Mouse (Mus musculus): ENCODE results near the gene Rapgef4. TPM values are rescaled to one million over a fixed set of nuclear protein-coding genes. Genes with fewer than 3 reads are reported as not detected.
A peak's percentile ranks its signal among the peaks of the same experiment; 100 is the strongest.

Rapgef4 gene
- total and polyA plus RNA-seq, 3 experiments = 15.3 to 38.9 (median 25.4) TPM

DNA sequence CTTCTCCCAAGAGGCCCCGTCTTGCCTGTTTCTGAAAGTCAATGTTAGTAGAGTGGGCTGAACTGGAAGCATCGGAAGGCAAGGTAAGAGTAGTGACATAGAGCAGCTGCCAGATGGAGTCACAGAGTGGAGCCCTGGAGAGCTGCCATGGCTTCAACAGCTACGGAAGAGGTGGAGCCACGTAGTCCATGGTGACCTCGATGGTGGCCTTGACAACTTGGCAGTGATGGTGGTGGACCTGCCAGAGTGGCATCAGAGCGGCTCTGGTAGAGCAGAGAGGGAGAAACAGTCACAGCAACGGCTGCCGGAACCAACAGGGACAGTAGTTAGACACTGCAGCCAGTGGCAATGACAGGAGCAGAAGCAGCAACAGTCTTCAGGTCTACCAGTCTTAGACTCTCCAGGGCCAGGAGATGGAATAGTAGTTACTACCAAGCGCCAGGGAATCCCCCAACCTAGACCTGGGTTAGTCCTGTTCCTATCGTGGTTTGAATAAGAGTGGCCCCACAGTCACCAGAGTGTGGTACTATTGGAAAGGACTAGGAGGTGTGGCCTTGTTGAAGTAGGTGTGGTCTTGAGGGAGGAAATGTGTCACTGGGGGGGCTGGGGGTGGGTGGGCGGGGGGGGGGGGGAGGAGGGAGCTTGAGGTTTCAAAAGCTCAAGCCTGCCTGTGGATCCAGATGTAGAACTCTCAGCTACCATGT, 6.7 kb upstream of the Rapgef4 start:
- 52% methylated on average over 11 of the region's 11 CpGs for WGBS
- DNase-seq = peak; percentile 25 to 47
- no peaks in the 10 kb centered on the region for H3K36me3 ChIP-seq (ENCODE audit: control insufficient read depth, insufficient read depth, low read length)
- no peak overlapping the region for H3K9ac ChIP-seq (ENCODE audit: low read depth, low read length)
- intact Hi-C loops (cut with DNase I) = no loop called here
- TF ChIP-seq EP300 (IDR thresholded peaks at IDR 0.05; ENCODE audit: insufficient read depth, low read depth, low read length) = no peak
- no peak for TF ChIP-seq CTCF (IDR thresholded peaks at IDR 0.05)
- TF ChIP-seq POLR2A (IDR thresholded peaks at IDR 0.05; ENCODE audit: insufficient read depth, low read depth, low read length) = no peak
- H3K79me2 ChIP-seq (replicated peaks; ENCODE audit: control insufficient read depth, insufficient read depth, low read length) = no peaks in the 10 kb centered on the region
- H3K4me1 ChIP-seq (ENCODE audit: control insufficient read depth, insufficient read depth, low read length) = no peaks in the 10 kb centered on the region
- no peaks in the 10 kb centered on the region for H3K27me3 ChIP-seq (ENCODE audit: control insufficient read depth, insufficient read depth, low read length)
- no peak overlapping the region for H3K4me3 ChIP-seq
- H3K27ac ChIP-seq = no peak overlapping the region

DNA sequence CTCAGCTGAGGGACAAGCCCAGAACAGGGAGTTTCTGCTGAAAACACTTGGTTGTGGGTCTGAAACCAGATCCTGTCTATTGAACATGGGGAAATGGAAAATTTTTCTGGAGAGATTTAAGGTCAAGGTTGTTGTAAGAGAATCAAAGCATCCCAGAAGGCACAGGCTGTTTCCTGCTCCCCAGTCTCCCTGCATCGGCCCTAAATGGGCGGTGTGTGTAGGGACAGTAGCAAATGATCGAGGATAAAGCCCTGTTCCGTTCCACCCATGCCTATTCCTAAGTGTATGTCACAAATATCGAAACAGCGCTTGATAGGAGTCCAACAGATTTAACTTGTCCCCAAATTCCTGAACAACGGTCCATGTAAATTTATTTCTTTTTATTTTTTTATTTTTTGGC, 1.1 kb upstream of the Rapgef4 start:
- no peaks in the 10 kb centered on the region for H3K79me2 ChIP-seq (replicated peaks; ENCODE audit: control insufficient read depth, insufficient read depth, low read length)
- H3K27me3 ChIP-seq (ENCODE audit: control insufficient read depth, insufficient read depth, low read length) = no peaks in the 10 kb centered on the region
- no peak overlapping the region for H3K4me3 ChIP-seq
- no peak overlapping the region for H3K27ac ChIP-seq
- 82% methylated on average over 7 of the region's 7 CpGs for WGBS
- DNase-seq = no peak
- TF ChIP-seq POLR2A (IDR thresholded peaks at IDR 0.05; ENCODE audit: insufficient read depth, low read depth, low read length) = no peak
- TF ChIP-seq EP300 (IDR thresholded peaks at IDR 0.05; ENCODE audit: insufficient read depth, low read depth, low read length) = no peak
- TF ChIP-seq CTCF (IDR thresholded peaks at IDR 0.05) = no peak
- no peaks in the 10 kb centered on the region for H3K4me1 ChIP-seq (ENCODE audit: control insufficient read depth, insufficient read depth, low read length)
- H3K36me3 ChIP-seq (ENCODE audit: control insufficient read depth, insufficient read depth, low read length) = no peaks in the 10 kb centered on the region
- intact Hi-C loops (cut with DNase I) = no loop called here
- no peak overlapping the region for H3K9ac ChIP-seq (ENCODE audit: low read depth, low read length)

DNA sequence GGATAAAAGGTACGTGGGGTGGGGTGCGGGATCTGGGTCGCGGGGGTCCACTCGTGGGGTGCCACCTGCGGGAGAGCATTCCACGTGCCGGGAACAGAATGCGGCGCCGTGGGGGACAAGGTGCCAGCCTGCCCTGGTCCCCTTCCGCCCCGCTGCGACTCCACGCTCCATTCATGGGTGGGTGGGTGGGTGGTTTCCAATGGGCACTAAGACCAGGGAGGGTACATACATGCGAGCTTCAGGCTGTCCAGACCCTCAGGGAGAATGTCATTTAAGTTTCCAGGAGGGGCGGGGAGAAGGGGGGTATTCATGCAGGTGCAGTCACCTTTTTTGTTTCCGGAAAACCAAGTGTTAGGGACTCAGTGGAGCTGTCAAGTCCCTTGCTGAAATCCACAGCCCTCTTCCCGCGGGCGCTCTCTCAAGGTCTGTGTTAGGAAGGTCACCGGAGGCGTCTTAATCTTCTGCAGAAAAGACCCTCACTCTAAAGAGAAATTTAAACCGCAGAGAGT, 357 bp downstream of the Rapgef4 start:
- H3K4me3 ChIP-seq = peak overlapping the region; percentile 35
- H3K9ac ChIP-seq (ENCODE audit: low read depth, low read length) = peak overlapping the region; percentile 78
- no peak for DNase-seq
- H3K27me3 ChIP-seq (ENCODE audit: control insufficient read depth, insufficient read depth, low read length) = no peaks in the 10 kb centered on the region
- no peak overlapping the region for H3K27ac ChIP-seq
- TF ChIP-seq POLR2A (IDR thresholded peaks at IDR 0.05; ENCODE audit: insufficient read depth, low read depth, low read length) (no peak), EP300 (IDR thresholded peaks at IDR 0.05; ENCODE audit: insufficient read depth, low read depth, low read length) (no peak), CTCF (IDR thresholded peaks at IDR 0.05) (no peak)
- no peaks in the 10 kb centered on the region for H3K79me2 ChIP-seq (replicated peaks; ENCODE audit: control insufficient read depth, insufficient read depth, low read length)
- H3K36me3 ChIP-seq (ENCODE audit: control insufficient read depth, insufficient read depth, low read length) = no peaks in the 10 kb centered on the region
- WGBS = 30% methylated on average over 24 of the region's 24 CpGs
- intact Hi-C loops (cut with DNase I) = no loop called here
- no peaks in the 10 kb centered on the region for H3K4me1 ChIP-seq (ENCODE audit: control insufficient read depth, insufficient read depth, low read length)

DNA sequence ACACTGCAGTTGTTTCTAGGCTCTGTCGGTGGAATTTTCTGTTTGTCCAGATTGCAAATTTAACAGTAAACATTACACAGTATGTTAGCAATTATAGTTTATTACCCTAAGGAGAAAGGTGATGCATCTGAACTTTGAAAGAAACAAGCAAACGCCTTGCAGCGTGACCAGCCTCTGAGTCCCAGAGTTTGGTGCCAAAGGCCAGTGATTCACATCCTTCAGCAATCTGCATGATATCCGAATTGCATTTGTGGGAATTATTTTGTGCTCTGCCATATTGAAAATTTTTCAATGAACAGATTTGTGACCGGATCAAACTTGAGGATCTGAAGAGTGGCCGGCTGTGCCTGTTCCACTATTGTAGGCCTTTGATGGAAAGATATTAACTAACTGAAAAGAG, 856 bp downstream of the Rapgef4 start:
- no peaks in the 10 kb centered on the region for H3K27me3 ChIP-seq (ENCODE audit: control insufficient read depth, insufficient read depth, low read length)
- no peak for DNase-seq
- no peaks in the 10 kb centered on the region for H3K79me2 ChIP-seq (replicated peaks; ENCODE audit: control insufficient read depth, insufficient read depth, low read length)
- H3K36me3 ChIP-seq (ENCODE audit: control insufficient read depth, insufficient read depth, low read length) = no peaks in the 10 kb centered on the region
- TF ChIP-seq CTCF (IDR thresholded peaks at IDR 0.05) (no peak), POLR2A (IDR thresholded peaks at IDR 0.05; ENCODE audit: insufficient read depth, low read depth, low read length) (no peak), EP300 (IDR thresholded peaks at IDR 0.05; ENCODE audit: insufficient read depth, low read depth, low read length) (no peak)
- intact Hi-C loops (cut with DNase I) = no loop called here
- peak overlapping the region; percentile 35; the same call in 1 of the 2 replicates for H3K4me3 ChIP-seq
- WGBS = 73% methylated on average over 6 of the region's 6 CpGs
- H3K4me1 ChIP-seq (ENCODE audit: control insufficient read depth, insufficient read depth, low read length) = no peaks in the 10 kb centered on the region
- no peak overlapping the region for H3K27ac ChIP-seq
- H3K9ac ChIP-seq (ENCODE audit: low read depth, low read length) = no peak overlapping the region

DNA sequence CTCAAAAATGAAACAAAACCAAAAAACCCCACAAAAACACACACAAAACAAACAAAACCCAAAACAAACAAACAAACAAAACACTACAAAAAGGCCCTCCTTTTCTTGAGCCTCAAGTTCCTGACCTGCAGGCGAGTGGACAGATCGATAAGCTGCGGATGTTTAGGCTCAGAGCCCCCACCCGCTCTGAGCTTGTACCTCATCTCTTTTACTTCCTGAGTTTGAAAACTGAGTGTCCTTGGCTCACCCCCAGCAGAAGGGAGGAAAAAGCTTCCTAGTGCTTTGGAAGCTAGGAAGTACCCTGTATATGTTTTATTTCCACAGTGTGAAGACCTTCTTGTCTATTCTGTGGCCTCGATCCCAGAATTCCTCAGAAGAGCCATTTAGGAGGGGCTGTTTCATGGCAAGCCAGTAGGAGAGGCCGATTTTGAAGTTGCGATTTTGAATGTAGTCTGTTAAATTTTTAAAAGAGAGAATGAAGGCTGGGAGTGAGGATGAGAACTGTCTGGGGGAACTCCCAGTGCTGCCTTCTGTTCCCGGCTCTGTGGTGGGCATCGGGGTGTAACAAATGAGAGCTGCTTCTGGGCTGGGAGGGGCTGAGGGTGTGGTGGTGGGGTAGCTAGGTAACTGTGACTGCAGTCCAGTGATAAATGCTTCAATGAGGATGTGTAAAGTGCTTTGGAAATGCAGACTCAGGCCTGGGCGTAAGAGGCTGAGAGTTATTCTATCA, 2.0 kb downstream of the Rapgef4 start:
- no peaks in the 10 kb centered on the region for H3K4me1 ChIP-seq (ENCODE audit: control insufficient read depth, insufficient read depth, low read length)
- TF ChIP-seq CTCF (IDR thresholded peaks at IDR 0.05) (no peak), EP300 (IDR thresholded peaks at IDR 0.05; ENCODE audit: insufficient read depth, low read depth, low read length) (no peak), POLR2A (IDR thresholded peaks at IDR 0.05; ENCODE audit: insufficient read depth, low read depth, low read length) (no peak)
- 57% methylated on average over 10 of the region's 10 CpGs for WGBS
- no peaks in the 10 kb centered on the region for H3K79me2 ChIP-seq (replicated peaks; ENCODE audit: control insufficient read depth, insufficient read depth, low read length)
- intact Hi-C loops (cut with DNase I) = no loop called here
- no peak overlapping the region for H3K27ac ChIP-seq
- no peaks in the 10 kb centered on the region for H3K36me3 ChIP-seq (ENCODE audit: control insufficient read depth, insufficient read depth, low read length)
- no peak overlapping the region for H3K4me3 ChIP-seq
- DNase-seq = no peak
- no peaks in the 10 kb centered on the region for H3K27me3 ChIP-seq (ENCODE audit: control insufficient read depth, insufficient read depth, low read length)
- no peak overlapping the region for H3K9ac ChIP-seq (ENCODE audit: low read depth, low read length)

DNA sequence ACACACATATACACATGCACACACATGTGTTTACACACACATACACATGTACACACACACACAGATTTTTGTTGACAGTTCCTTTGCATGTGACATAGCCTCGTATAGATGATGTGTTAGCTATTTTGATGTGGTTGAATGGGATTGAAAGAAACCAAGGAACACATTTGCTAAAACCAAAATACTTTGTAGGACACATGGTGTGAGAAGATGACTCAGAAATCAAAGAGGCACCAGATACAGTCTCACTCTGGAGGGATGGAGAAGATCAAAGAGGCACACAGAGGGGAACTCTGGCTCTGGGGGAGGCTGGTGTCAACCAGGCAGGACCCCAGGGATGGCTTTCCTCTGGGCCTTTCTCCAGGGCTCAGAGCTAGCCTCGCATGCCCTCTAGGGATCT, 4.7 kb downstream of the Rapgef4 start:
- H3K27me3 ChIP-seq (ENCODE audit: control insufficient read depth, insufficient read depth, low read length) = no peaks in the 10 kb centered on the region
- TF ChIP-seq POLR2A (IDR thresholded peaks at IDR 0.05; ENCODE audit: insufficient read depth, low read depth, low read length) (no peak), CTCF (IDR thresholded peaks at IDR 0.05) (no peak), EP300 (IDR thresholded peaks at IDR 0.05; ENCODE audit: insufficient read depth, low read depth, low read length) (no peak)
- H3K36me3 ChIP-seq (ENCODE audit: control insufficient read depth, insufficient read depth, low read length) = no peaks in the 10 kb centered on the region
- no peaks in the 10 kb centered on the region for H3K79me2 ChIP-seq (replicated peaks; ENCODE audit: control insufficient read depth, insufficient read depth, low read length)
- H3K4me1 ChIP-seq (ENCODE audit: control insufficient read depth, insufficient read depth, low read length) = no peaks in the 10 kb centered on the region
- no peak overlapping the region for H3K9ac ChIP-seq (ENCODE audit: low read depth, low read length)
- no peak overlapping the region for H3K4me3 ChIP-seq
- DNase-seq = no peak
- intact Hi-C loops (cut with DNase I) = no loop called here
- H3K27ac ChIP-seq = no peak overlapping the region
- WGBS = 75% methylated on average over 2 of the region's 2 CpGs

Measured in heart, adult 2 months (tissue).